Mouse (Mus musculus): ENCODE measurements at regions not wholly inside any gene's neighbourhood (a gene's known extent, or its start where the extent isn't known, plus 50 kb on each side); places are given as distances from the start of the nearest gene placed in this dataset.

DNA sequence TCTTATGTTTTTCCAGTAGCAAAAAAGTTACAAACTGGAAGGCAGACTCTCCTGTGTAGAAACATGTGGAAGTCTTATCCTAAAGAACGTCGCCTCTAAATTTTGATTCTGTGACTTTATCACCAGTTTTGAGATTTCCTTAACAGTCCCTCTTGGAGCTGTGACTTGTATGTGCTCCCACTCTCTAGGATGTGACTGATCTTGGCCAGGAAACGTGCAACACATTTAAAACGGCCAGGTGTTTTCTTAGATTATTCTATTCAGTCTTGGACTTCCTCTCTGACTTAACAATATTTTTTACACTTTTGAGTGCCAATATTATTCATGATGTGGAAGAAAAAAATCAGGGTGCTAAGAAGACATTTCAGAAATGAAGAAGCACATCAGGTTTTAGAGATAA lies 91.2 kb upstream of the Clec14a start:
- Histone ChIP-seq H3K27ac (no peak overlapping the region), H3K9me3 (no peaks in the 10 kb centered on the region), H3K4me3 (no peak overlapping the region), H3K4me1 (no peaks in the 10 kb centered on the region), H3K36me3 (no peaks in the 10 kb centered on the region), H3K27me3 (ENCODE audit: insufficient read depth, poor library complexity, severe bottlenecking) (no peaks in the 10 kb centered on the region)
- no peak for DNase-seq (ENCODE audit: low spot score)
- WGBS, result 59% methylated on average over 4 of the region's 4 CpGs

DNA sequence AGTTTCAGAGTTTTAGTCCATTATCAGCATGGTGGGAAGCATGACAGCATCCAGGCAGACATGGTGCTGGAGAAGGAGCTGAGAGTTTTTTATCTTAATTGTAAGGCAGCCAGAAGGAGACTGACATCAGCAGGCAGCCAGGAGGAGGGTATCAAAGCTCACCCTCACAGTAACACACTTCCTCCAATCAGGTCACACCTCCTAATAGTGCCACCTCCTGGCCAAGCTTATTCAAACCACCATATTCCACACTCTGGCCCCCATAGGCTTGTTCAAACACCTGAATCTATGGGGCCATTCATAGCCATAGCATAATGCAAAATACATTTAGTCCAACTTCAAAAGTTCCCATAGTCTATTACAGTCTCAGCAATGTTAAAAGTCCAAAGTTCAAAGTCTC lies 65.1 kb upstream of the Clec14a start:
- H3K27me3 ChIP-seq (ENCODE audit: insufficient read depth, poor library complexity, severe bottlenecking), result no peaks in the 10 kb centered on the region
- H3K36me3 ChIP-seq, result no peaks in the 10 kb centered on the region
- no peak for DNase-seq (ENCODE audit: low spot score)
- H3K9me3 ChIP-seq, result no peaks in the 10 kb centered on the region
- no peak overlapping the region for H3K27ac ChIP-seq
- no peak overlapping the region for H3K4me3 ChIP-seq
- H3K4me1 ChIP-seq, result no peaks in the 10 kb centered on the region

DNA sequence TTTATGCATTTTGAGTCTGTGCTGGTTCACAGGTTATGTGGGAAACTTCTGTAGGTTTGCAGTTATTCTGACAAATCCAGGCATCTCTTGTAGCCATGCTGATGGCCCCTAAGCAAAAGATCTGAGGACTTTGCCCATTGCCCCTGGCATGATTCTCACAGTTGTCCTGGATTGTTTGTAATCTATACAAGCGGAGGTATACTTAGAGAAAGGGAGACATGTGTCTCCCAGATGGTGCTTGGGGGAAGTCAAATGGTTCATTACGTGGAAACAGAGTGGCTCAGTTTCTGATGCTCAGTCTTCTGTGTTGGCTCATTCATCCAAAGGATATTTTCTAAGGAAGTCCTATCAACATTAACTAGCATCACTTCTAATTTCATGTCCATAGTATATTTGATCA lies 60.8 kb upstream of the Clec14a start:
- H3K4me3 ChIP-seq, result no peak overlapping the region
- H3K9me3 ChIP-seq, result no peaks in the 10 kb centered on the region
- no peak for DNase-seq (ENCODE audit: low spot score)
- no peaks in the 10 kb centered on the region for H3K4me1 ChIP-seq
- no peaks in the 10 kb centered on the region for H3K27me3 ChIP-seq (ENCODE audit: insufficient read depth, poor library complexity, severe bottlenecking)
- H3K36me3 ChIP-seq, result no peaks in the 10 kb centered on the region
- 77% methylated on average over 2 of the region's 2 CpGs for WGBS
- no peak overlapping the region for H3K27ac ChIP-seq

DNA sequence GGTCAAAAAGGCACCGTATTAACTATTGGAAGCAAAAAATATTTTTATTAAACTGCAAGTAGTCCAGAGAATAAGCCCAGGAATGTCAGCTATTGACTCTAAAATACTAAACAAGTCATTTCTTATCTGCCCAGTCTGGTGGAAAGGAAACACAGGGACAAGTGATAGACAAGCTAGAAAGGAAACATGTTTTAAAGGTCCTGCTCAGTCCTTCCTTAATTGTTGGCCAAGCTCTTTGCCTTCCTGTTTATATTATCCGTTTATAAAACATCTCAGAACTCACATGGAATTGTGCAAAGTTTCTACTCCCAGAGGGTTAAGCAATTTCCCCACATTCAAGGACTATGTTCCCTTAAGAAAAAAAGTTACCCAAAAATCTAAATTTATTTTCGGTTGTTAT lies 54.9 kb upstream of the Clec14a start:
- H3K9me3 ChIP-seq, result no peaks in the 10 kb centered on the region
- no peaks in the 10 kb centered on the region for H3K36me3 ChIP-seq
- 66% methylated on average over 3 of the region's 3 CpGs for WGBS
- DNase-seq (ENCODE audit: low spot score), result no peak
- H3K27me3 ChIP-seq (ENCODE audit: insufficient read depth, poor library complexity, severe bottlenecking), result no peaks in the 10 kb centered on the region
- no peaks in the 10 kb centered on the region for H3K4me1 ChIP-seq
- no peak overlapping the region for H3K4me3 ChIP-seq
- H3K27ac ChIP-seq, result no peak overlapping the region

Data from heart, embryonic 10.5 days (tissue).